Mouse (Mus musculus): ENCODE measurements around the gene Ddx1. TPM values are rescaled to one million over a fixed set of nuclear protein-coding genes. Genes with fewer than 3 reads are reported as not detected.
"Not testable (repeated sequence)": the region's sequence is repeated elsewhere in the genome, so short reads cannot be mapped to it uniquely, and the experiment has no call there.

Gene Ddx1
- polyA plus RNA-seq, 1 experiment from 2014 or later = 54.0 TPM

DNA sequence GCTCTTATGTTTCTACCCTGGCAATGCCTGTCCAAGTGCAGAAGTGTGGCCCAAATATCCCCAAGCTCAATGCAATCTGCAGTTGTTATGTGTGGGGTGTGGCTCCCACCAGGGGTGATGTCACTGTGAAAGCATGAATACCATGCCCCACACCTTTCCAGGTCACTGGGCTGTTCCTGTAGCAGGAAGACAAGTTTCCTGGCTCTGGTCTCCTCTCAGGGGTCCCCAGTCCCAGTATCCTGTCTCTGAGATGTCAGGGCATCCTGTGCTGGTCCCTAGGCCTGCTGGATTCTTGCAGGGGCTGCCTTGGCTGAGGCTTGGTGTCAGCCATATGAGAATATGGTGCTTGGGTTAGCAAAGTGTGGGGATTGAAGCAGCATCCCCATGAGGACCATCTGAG, 46.7 kb downstream of the Ddx1 start:
- no peak overlapping the region for H3K4me2 ChIP-seq
- H3K4me1 ChIP-seq (replicated peaks) = no peaks in the 10 kb centered on the region; the same call in 1 of the 2 replicates
- no peaks in the 10 kb centered on the region for H3K36me3 ChIP-seq (replicated peaks)
- no peak for ATAC-seq (ENCODE audit: insufficient read depth)
- H3K27me3 ChIP-seq = no peaks in the 10 kb centered on the region
- H3K9ac ChIP-seq = no peak overlapping the region
- H3K4me3 ChIP-seq (replicated peaks) = no peak overlapping the region
- H3K9me3 ChIP-seq (replicated peaks) = no peaks in the 10 kb centered on the region
- H3K27ac ChIP-seq (replicated peaks) = no peak overlapping the region

DNA sequence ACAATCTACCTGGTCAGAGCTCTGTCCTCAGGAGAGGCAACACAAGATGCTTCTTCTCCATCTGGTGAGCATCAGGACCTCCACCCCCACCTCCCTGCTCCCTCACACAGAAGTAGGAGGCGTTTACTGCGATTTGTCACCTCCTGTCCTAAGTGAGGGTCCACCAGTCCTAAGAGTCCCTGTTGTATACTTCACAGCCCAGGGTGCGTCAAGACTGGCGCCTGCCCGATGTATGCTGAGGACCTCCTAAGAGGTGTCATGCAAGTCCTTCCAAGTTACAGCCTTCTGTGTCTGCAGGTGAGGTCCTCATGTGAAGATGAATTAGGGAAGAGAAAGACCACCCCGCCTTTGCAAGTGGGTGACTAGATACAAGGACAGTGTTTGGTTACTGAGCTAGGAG, 48.4 kb downstream of the Ddx1 start:
- Histone ChIP-seq H3K27ac (replicated peaks) (no peak overlapping the region), H3K9ac (no peak overlapping the region), H3K4me3 (replicated peaks) (no peak overlapping the region), H3K9me3 (replicated peaks) (no peaks in the 10 kb centered on the region), H3K27me3 (no peaks in the 10 kb centered on the region), H3K36me3 (replicated peaks) (no peaks in the 10 kb centered on the region), H3K4me1 (replicated peaks) (no peaks in the 10 kb centered on the region; the same call in 1 of the 2 replicates), H3K4me2 (no peak overlapping the region)
- ATAC-seq (ENCODE audit: insufficient read depth) = no peak
- WGBS (ENCODE audit: insufficient replicate concordance) = 62% methylated on average over 6 of the region's 6 CpGs

DNA sequence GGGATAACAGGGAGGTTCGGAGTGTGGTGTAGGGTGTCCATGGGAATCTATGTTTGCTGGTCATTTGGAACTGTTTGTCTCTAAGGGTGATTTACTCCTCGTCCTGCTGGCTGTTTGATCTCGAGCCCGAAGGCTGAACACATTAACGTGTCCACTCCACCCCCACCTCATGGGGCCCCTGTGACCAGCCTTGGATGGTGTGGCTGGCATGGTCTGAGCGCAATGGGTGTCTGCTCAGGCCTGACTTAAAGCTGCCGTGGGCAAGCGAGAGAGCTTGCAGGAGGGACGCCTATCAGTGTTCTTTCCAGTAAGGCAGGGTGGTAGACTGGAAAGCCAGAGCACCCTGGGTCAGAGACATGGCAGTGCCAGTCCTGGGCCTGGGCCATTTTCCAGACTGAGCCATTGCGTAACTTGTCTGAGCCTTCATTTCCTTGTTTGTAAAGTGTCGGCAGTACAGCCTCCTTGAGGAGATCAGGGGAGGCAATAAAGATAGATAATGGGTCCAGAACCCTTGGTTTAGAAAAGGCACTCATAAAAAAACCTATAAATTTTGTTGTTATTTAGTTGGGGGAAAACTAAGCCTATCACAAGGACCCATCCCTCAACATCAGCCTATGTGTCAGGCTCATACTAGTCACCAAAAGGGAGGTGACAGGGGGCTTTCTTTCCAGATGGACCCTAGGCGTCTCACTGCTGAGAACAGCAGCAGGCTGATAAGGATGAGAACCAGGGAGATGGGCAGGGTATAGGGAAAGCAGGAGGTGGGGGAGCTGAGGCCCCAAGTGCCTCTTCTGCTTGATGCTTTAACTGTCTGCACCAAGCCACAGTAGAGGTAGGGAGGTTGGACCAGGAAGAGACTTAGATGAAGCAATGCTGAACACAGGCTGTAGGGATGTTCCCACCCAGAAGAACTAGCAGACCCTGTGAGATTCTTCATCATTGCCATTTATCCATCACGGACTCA, 49.4 kb downstream of the Ddx1 start:
- WGBS (ENCODE audit: insufficient replicate concordance) = 60% methylated on average over 13 of the region's 13 CpGs
- no peaks in the 10 kb centered on the region for H3K9me3 ChIP-seq (replicated peaks)
- no peak overlapping the region for H3K4me2 ChIP-seq
- no peak overlapping the region for H3K27ac ChIP-seq (replicated peaks)
- ATAC-seq (ENCODE audit: insufficient read depth) = no peak
- H3K9ac ChIP-seq = no peak overlapping the region
- H3K4me1 ChIP-seq (replicated peaks) = no peaks in the 10 kb centered on the region; the same call in 1 of the 2 replicates
- no peak overlapping the region for H3K4me3 ChIP-seq (replicated peaks)
- H3K36me3 ChIP-seq (replicated peaks) = no peaks in the 10 kb centered on the region
- H3K27me3 ChIP-seq = no peaks in the 10 kb centered on the region

DNA sequence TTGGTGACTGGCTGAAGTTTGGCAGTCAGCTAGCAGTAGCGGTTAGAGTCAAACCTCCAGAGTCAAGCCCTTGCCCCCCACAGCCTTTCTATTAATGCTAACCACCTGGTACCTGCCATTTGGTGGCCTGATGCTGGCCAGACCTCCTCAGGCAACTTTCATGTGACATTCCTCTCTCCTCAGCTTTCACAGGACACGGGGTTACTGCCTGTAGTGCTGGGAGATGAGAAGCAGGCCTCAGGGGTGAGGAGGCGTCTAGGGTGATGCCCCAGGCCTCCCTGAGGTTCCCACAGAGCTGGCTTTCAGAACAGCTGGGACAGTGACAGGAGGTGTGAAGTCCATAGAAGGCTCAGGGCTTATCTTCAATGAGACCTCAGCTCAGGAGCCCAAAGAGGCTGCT, 50.9 kb downstream of the Ddx1 start:
- WGBS (ENCODE audit: insufficient replicate concordance) = 43% methylated on average over 3 of the region's 3 CpGs
- Histone ChIP-seq H3K27ac (replicated peaks) (no peak overlapping the region), H3K36me3 (replicated peaks) (no peaks in the 10 kb centered on the region), H3K9ac (no peak overlapping the region), H3K4me3 (replicated peaks) (no peak overlapping the region), H3K9me3 (replicated peaks) (no peaks in the 10 kb centered on the region), H3K27me3 (no peaks in the 10 kb centered on the region), H3K4me2 (no peak overlapping the region), H3K4me1 (replicated peaks) (no peaks in the 10 kb centered on the region; the same call in 1 of the 2 replicates)
- no peak for ATAC-seq (ENCODE audit: insufficient read depth)

DNA sequence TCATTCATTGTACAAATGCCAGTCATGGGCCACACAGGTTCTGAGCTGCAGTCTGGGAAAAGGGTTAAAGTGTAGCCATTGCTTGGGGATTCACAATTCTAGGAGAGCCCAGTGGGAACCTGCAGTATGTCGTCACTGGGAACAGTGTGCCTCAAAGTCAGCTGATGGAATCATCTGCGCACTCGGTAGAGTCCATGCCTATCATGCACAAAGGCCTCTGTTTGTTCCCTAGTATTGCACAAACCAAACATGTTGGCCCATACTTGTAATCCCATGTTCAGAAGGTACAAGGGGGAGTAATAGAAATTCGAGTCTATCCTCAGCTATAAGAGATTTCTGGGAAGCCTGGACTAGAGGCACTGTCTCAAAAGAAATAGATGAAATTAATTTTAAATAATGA, 52.9 kb downstream of the Ddx1 start:
- no peak for ATAC-seq (ENCODE audit: insufficient read depth)
- Histone ChIP-seq H3K27ac (replicated peaks) (no peak overlapping the region), H3K9me3 (replicated peaks) (no peaks in the 10 kb centered on the region), H3K4me3 (replicated peaks) (no peak overlapping the region), H3K27me3 (no peaks in the 10 kb centered on the region), H3K36me3 (replicated peaks) (no peaks in the 10 kb centered on the region), H3K9ac (no peak overlapping the region), H3K4me2 (no peak overlapping the region), H3K4me1 (replicated peaks) (no peaks in the 10 kb centered on the region; the same call in 1 of the 2 replicates)
- 55% methylated on average over 4 of the region's 4 CpGs for WGBS (ENCODE audit: insufficient replicate concordance)

DNA sequence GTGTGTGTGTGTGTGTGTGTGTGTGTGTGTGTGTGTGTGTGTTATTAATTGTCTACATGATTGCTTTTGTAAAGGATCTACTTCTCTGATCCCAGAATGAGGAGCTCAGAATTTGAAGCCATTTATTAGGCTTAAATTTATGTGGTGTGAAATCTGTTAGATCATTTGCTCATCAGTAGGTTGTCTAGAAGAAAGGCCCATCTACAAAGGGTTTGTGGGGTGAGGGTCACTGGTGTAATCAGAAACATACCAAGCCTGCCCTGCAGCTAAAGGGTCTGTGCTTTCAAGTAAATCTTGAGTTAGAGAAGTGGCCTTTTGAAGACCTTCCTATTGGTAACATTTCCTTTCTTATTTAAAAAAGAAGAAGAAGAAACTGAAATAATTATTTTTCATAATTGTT, 53.5 kb downstream of the Ddx1 start:
- no peak overlapping the region for H3K27ac ChIP-seq (replicated peaks)
- H3K4me3 ChIP-seq (replicated peaks) = no peak overlapping the region
- H3K4me2 ChIP-seq = no peak overlapping the region
- H3K9ac ChIP-seq = no peak overlapping the region
- no peaks in the 10 kb centered on the region for H3K4me1 ChIP-seq (replicated peaks)
- H3K36me3 ChIP-seq (replicated peaks) = no peaks in the 10 kb centered on the region
- H3K27me3 ChIP-seq = no peaks in the 10 kb centered on the region
- ATAC-seq (ENCODE audit: insufficient read depth) = no peak
- no peaks in the 10 kb centered on the region for H3K9me3 ChIP-seq (replicated peaks)

DNA sequence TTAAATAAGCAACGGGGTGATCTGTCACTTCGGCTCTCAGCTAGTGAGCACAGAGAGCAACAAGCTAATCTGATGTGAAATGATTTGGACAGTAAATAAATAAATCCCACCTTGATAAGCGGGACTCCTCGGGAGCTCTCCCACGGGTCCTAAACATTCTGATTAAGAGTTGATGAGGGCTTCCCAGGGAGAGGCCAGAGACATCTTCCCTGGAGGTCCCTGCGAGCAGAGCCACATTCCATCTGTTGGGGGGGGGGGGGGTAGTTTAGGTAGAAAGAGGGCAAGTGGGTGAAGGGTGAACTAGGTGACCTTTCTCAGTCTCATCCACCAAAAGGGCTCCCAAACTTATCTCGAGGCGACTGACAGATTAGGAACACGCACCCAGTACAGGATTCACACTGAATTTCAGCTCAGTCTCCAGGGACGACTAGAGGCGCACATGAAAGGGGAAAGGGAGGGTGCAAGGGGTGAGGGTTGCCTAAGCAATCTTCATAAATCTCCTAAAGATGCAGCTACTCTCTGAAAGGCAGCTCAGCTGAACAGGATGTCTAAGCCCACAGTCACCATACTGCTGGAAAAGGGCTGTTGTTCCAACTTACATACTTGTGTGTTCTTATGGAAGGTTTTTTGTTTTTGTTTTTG, 60.8 kb downstream of the Ddx1 start:
- H3K4me2 ChIP-seq = no peak overlapping the region
- WGBS (ENCODE audit: insufficient replicate concordance) = 29% methylated on average over 11 of the region's 11 CpGs
- H3K36me3 ChIP-seq (replicated peaks) = no peaks in the 10 kb centered on the region
- H3K9me3 ChIP-seq (replicated peaks) = no peaks in the 10 kb centered on the region
- no peak for ATAC-seq (ENCODE audit: insufficient read depth)
- no peak overlapping the region for H3K9ac ChIP-seq
- no peak overlapping the region for H3K4me3 ChIP-seq (replicated peaks)
- H3K4me1 ChIP-seq (replicated peaks) = peaks cover 5% of the 10 kb centered on the region; the same call in 1 of the 2 replicates
- H3K27me3 ChIP-seq = no peaks in the 10 kb centered on the region
- H3K27ac ChIP-seq (replicated peaks) = no peak overlapping the region

DNA sequence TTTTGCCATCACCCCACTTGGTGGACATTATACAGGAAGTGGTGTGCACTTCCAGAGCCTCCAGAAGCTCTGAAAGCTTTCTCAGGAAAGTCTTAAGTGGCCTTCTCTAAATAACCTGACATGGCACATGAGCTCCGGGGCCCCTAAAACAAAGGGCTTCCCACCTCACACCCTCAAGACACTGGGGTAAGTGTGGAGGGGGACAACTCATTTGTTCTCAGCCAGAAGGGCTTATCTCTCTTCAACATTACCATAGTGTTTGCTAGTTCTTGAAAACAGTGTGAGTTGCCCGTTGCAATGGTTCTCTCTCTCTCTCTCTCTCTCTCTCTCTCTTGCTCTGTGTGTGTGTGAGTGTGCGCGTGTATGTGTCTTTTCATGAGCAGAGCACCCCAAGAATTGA, 62.8 kb downstream of the Ddx1 start:
- no peaks in the 10 kb centered on the region for H3K9me3 ChIP-seq (replicated peaks)
- 37% methylated on average over 4 of the region's 4 CpGs for WGBS (ENCODE audit: insufficient replicate concordance)
- no peaks in the 10 kb centered on the region for H3K36me3 ChIP-seq (replicated peaks)
- no peak overlapping the region for H3K4me2 ChIP-seq
- ATAC-seq (ENCODE audit: insufficient read depth) = no peak
- H3K9ac ChIP-seq = no peak overlapping the region
- no peaks in the 10 kb centered on the region for H3K27me3 ChIP-seq
- peaks cover 25% of the 10 kb centered on the region for H3K4me1 ChIP-seq (replicated peaks)
- no peak overlapping the region for H3K27ac ChIP-seq (replicated peaks)
- H3K4me3 ChIP-seq (replicated peaks) = no peak overlapping the region

DNA sequence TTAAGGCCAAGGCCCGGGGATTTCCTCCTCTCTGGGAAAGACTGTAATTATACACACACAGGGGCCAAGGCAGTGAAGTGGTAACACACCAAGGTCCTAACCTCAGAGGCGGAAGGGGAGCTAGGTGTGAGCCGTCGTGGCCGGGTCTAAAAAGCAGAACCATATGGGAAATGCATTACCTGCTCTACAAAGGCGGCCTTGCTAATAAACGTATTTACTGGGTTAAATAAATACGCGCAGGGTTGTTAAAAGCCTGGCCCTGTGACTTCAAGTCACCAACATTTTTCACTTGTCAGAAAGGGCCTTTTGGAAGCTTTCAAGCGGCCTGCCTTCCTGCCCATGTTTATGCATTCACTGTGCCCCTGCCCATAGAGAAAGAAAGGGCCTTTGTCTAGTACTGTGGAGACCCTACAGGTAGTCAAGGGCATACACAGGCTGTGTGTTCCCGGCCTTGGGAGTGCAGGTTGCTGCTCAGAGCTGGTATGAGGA, 64.1 kb downstream of the Ddx1 start:
- Histone ChIP-seq H3K4me3 (replicated peaks) (no peak overlapping the region), H3K36me3 (replicated peaks) (no peaks in the 10 kb centered on the region), H3K9me3 (replicated peaks) (no peaks in the 10 kb centered on the region), H3K9ac (no peak overlapping the region), H3K4me1 (replicated peaks) (peaks cover 38% of the 10 kb centered on the region), H3K27ac (replicated peaks) (no peak overlapping the region), H3K27me3 (no peaks in the 10 kb centered on the region), H3K4me2 (no peak overlapping the region)
- ATAC-seq (ENCODE audit: insufficient read depth) = no peak
- 67% methylated on average over 11 of the region's 11 CpGs for WGBS (ENCODE audit: insufficient replicate concordance)

DNA sequence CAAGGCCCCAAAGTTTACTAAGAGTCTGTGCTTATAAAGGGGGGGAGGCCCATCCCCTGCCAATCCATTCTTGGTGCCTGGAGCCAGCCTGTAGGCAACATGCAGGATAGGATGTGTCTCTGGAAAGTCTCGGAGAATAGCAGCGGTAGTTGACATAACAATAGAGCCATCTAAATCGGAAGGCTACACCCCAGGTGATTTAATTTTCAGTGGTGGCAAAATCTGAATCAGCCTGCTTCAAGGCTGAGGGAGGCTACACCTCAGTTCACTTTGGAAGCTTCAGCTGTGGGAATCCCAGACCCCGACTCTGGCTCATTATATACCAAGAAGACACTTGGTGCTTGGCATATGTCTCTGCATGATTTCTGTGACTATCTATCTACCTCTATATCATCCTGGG, 64.9 kb downstream of the Ddx1 start:
- 85% methylated on average over 4 of the region's 4 CpGs for WGBS (ENCODE audit: insufficient replicate concordance)
- not testable (repeated sequence) for H3K27ac ChIP-seq (replicated peaks); H3K36me3 ChIP-seq (replicated peaks); H3K4me2 ChIP-seq; ATAC-seq (ENCODE audit: insufficient read depth); H3K27me3 ChIP-seq; H3K9ac ChIP-seq; H3K4me3 ChIP-seq (replicated peaks); H3K9me3 ChIP-seq (replicated peaks)
- peaks cover 45% of the 10 kb centered on the region for H3K4me1 ChIP-seq (replicated peaks)

DNA sequence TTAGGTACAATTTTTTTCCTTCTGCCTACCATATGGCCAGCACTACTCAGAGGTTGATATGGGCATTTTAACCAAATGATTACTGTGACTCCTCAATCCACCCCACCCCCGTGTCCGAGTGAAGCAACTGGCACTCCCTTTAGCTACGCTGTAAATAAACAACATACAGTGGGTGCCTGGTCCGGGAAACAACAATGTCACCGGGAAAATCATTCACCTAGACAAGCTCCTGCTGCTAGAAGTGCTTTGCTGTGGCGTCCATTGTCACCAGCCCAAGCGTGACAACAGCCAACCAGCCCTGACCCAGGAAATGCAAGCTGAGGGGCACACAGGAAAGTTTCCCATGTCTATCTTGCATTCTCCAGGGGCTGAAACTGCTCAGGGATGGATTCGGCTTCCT, 66.8 kb downstream of the Ddx1 start:
- 52% methylated on average over 8 of the region's 8 CpGs for WGBS (ENCODE audit: insufficient replicate concordance)
- peaks cover 62% of the 10 kb centered on the region for H3K4me1 ChIP-seq (replicated peaks)
- H3K9ac ChIP-seq = no peak overlapping the region
- no peaks in the 10 kb centered on the region for H3K9me3 ChIP-seq (replicated peaks)
- no peaks in the 10 kb centered on the region for H3K36me3 ChIP-seq (replicated peaks)
- ATAC-seq (ENCODE audit: insufficient read depth) = no peak
- no peak overlapping the region; the same call in 1 of the 2 replicates for H3K27ac ChIP-seq (replicated peaks)
- H3K27me3 ChIP-seq = no peaks in the 10 kb centered on the region
- H3K4me2 ChIP-seq = no peak overlapping the region
- H3K4me3 ChIP-seq (replicated peaks) = no peak overlapping the region

Measured in liver, embryonic 15.5 days (tissue).